Mouse (Mus musculus): Measurements from ENCODE around the gene Rxylt1. TPM values are rescaled to one million over a fixed set of nuclear protein-coding genes. Genes with fewer than 3 reads are reported as not detected.

Rxylt1 gene
- total RNA-seq, 2 experiments from 2014 or later, result 42.7 to 44.6 TPM

DNA sequence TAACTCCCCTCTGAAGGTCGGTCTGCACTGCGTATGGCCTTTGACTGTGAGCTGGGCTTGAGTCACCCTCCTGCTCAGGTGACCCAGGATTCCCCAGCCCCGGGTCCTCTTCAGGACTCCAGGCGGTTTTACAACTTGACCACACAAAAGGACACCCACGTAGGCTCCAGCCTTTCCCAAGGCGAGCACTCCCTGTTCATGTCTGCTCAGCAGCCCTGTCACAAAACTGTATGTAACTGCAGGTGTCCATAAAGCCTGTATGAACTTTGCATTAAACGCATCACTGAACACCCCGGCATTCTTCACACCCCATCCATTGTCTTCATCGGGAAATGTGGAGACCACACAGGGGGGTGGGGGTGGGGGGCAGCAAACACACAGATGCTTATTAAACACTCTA lies 51.2 kb downstream of the Rxylt1 start:
- DNase-seq (ENCODE audit: extremely low spot score in 1 of 2, low spot score in 1 of 2), result no peak

DNA sequence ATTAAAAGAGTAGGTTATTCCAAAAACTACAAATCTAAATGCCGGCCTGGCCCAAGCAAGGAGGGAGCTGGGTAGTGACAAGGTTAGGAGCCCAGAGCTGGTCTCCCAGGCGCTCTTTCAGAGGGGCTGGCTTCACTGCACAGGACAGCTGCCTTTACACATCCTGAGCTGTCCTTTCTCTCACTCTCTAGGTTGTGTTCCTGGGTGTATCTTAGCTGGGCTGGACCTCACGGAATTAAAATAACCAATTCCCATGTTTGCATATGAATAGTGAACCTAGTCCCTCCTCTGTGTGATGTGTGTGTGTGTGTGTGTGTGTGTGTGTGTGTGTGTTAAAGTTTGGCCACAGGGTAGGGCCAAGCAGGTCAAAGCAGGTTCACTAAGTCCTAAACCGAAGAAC lies 52.2 kb downstream of the Rxylt1 start:
- no peak for DNase-seq (ENCODE audit: extremely low spot score in 1 of 2, low spot score in 1 of 2)

DNA sequence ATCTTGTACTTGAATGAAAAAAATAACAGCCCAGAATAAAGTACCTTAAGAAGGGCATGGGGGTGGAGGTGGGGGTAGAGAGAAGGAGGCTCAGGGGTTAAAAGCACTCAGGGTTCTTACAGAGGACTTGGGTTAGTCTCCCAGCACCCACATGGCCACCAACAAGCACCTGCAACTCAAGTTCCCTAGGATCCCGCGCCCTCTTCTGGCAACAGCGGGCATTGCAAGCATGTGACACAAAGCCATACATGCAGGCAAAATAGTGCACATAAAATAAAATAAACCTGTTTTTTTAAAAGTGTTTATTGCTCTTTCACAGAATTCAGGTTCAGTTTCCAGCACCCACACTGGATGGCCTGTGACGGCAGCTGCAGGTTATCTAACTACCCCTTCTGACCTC lies 56.8 kb downstream of the Rxylt1 start:
- no peak for DNase-seq (ENCODE audit: extremely low spot score in 1 of 2, low spot score in 1 of 2)

DNA sequence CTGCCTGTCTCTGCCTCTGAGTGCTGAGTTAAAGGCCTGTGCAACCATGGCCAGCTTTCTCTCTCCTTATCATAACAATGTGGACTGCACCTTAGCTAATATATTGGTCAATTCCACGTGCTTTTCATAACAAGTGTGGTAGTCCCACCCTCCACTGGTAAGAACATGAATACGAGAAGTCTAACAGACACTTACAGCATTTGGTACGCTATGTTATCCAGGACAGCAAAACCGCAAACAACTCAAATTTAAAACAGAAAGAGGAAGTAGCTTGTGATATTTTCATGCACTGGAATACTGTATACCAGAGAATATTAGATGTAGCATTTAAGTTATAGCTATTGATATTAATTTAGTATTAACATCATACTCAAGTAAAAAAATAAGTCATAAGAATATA lies 57.6 kb downstream of the Rxylt1 start:
- DNase-seq (ENCODE audit: extremely low spot score in 1 of 2, low spot score in 1 of 2), result no peak

DNA sequence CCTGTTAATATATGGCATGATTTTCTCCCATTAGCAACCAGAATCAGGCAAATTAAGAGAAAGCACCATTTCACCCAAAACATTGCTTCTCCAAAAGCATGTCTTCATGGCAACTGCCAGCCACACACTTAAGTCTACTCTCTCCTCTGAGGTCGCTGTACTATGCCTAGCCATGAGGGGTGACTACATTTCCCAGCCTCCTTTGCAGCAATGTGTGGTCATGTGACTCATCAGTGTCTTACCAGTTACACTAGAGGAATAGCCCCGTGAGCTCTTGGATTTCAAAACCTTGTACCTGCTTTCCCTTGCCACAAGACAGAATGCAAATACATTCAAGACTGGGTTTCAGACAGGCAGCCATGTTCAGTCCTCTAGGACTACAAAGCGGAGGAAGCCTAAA lies 58.6 kb downstream of the Rxylt1 start:
- DNase-seq (ENCODE audit: extremely low spot score in 1 of 2, low spot score in 1 of 2), result no peak

DNA sequence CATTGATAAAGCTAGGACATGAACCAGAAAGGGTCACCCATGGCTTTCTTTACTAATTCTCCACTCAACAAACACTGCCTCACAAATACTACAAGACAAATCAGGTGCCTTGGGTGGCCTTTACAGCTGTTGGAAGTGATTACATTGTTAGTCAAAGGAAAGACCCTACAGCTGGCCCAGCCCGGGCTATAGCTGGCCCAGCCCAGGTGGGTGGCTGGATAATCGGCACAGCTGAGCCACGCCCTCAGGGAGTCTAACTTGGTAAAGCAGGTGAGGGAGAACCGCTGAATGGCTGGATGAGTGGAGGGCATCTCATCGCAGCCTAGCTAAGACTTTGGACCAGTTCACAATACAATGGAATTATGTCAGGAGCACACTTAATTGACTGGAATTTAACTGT lies 63.9 kb downstream of the Rxylt1 start:
- no peak for DNase-seq (ENCODE audit: extremely low spot score in 1 of 2, low spot score in 1 of 2)

DNA sequence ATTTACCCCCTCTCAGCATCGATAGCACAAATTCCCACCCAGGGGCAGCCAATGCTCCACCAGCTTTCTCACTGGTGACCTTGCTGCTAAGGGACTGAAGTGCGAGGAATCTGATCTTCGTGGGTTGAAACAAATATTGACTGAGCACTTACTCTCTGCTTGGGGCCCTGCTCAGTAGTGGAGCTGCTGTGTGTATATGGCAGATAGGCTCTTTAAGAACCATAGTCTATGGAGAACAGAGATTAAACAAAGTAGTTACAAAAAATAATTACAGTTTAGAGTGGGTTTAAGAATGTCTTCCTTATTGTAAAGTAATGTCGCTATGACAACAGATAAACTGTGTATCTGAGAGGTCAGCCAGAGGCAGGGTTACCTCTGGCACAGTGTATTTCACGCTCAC lies 66.8 kb downstream of the Rxylt1 start:
- DNase-seq (ENCODE audit: extremely low spot score in 1 of 2, low spot score in 1 of 2), result no peak

DNA sequence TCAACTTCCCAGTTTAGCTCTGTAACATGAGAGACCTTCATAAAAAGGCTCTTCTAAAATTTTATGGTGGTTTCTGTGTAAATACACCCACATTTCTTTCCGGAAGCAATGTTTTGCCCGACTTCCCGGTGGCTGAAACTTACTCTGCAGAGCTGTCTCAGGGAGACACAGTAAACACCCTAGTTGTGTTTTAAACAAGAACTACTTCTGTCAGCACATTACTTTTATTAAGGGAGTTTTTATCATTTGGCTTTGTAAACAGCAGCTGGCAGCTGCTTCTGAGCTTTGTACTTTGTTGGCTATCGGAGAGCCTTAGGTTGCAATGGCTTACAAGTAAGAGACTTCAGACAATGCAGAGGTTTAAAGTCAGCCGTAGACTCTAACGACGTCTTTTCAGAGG lies 67.4 kb downstream of the Rxylt1 start:
- no peak for DNase-seq (ENCODE audit: extremely low spot score in 1 of 2, low spot score in 1 of 2)

Other genes with a start within 250 kb of the Rxylt1 start
- gene Srgap1, start 50.1 kb downstream of the Rxylt1 start, total RNA-seq (2021), result 10 to 100 TPM; 11.1 to 15.4 TPM